In genomic region chr3:107943239-107943990, GRCm38 (mm10) we compare ENCODE assay signal across 8 mouse cellular contexts. TPM values are rescaled to one million over a fixed set of nuclear protein-coding genes. Genes with fewer than 3 reads are reported as not detected.
A peak's percentile ranks its signal among the peaks of the same experiment; 100 is the strongest.
DNase-seq lines count a peak whose midpoint lies in the region; ATAC-seq lines count a peak whose summit lies in the region.

TSS of gene Gstm6 (minus strand) at chr3:107943749.

- peaks cover 26% of the 10 kb centered on the region for H3K4me1 ChIP-seq in hindbrain, embryonic 15.5 days (replicated peaks)
- H3K4me1 ChIP-seq in midbrain, embryonic 11.5 days (ENCODE audit: control insufficient read depth, insufficient read depth, low read length): no peaks in the 10 kb centered on the region; the same call in 1 of the 2 replicates

- no peaks in the 10 kb centered on the region for H3K9me3 ChIP-seq in hindbrain, embryonic 15.5 days
- H3K9me3 ChIP-seq in midbrain, embryonic 11.5 days (ENCODE audit: control insufficient read depth, low read length): no peaks in the 10 kb centered on the region

- H3K4me3 ChIP-seq in hindbrain, embryonic 15.5 days: peak within 1 kb of the TSS; percentile 22
- H3K4me3 ChIP-seq in midbrain, embryonic 11.5 days (ENCODE audit: low read depth, low read length): peak within 1 kb of the TSS; percentile 25

- H3K27me3 ChIP-seq in hindbrain, embryonic 15.5 days: no peaks in the 10 kb centered on the region
- no peaks in the 10 kb centered on the region for H3K27me3 ChIP-seq in midbrain, embryonic 11.5 days (ENCODE audit: control insufficient read depth, insufficient read depth, low read length)

- H3K27ac ChIP-seq in hindbrain, embryonic 15.5 days (replicated peaks): no peak within 1 kb of the TSS
- no peak within 1 kb of the TSS for H3K27ac ChIP-seq in midbrain, embryonic 11.5 days (ENCODE audit: low read depth, low read length)

- 16% methylated on average over 20 of the region's 20 CpGs for WGBS in hindbrain, embryonic 15.5 days
- 17% methylated on average over 19 of the region's 20 CpGs for WGBS in midbrain, embryonic 11.5 days

- no peaks in the 10 kb centered on the region for H3K36me3 ChIP-seq in hindbrain, embryonic 15.5 days
- no peaks in the 10 kb centered on the region for H3K36me3 ChIP-seq in midbrain, embryonic 11.5 days (ENCODE audit: control insufficient read depth, insufficient read depth, low read length)

- DNase-seq in frontal cortex, adult 2 months (ENCODE audit: extremely low spot score in 1 of 2, low spot score in 1 of 2): peak in 1 of 2 experiments; percentile 37
- DNase-seq in frontal cortex, postnatal 10 days (ENCODE audit: low spot score in 2 of 2): no peak
- peak; percentile 81 for DNase-seq in embryo, embryonic 10 days (ENCODE audit: low spot score)
- peak in 1 of 2 experiments; percentile 49 for DNase-seq in layer of hippocampus, postnatal 36 days
- no peak for DNase-seq in midbrain, embryonic 11.5 days (ENCODE audit: low spot score, missing footprints)
- DNase-seq in urinary bladder, postnatal 25 days (ENCODE audit: low spot score): no peak
- no peak for DNase-seq in thymus, postnatal 25 days

- no peak within 1 kb of the TSS for H3K9ac ChIP-seq in hindbrain, embryonic 15.5 days
- H3K9ac ChIP-seq in midbrain, embryonic 11.5 days (ENCODE audit: low read length): peak within 1 kb of the TSS; percentile 54

- peak within 1 kb of the TSS; percentile 43 for H3K4me2 ChIP-seq in hindbrain, embryonic 15.5 days
- peak within 1 kb of the TSS; percentile 49 for H3K4me2 ChIP-seq in midbrain, embryonic 11.5 days

- peak; percentile 88 for ATAC-seq in hindbrain, embryonic 15.5 days (ENCODE audit: low FRiP score, low read depth)
- peak; percentile 86 for ATAC-seq in midbrain, embryonic 11.5 days (ENCODE audit: low FRiP score)

RNA-seq across cellular contexts. Expression of gene Gstm6, which starts in this region (rescaled TPM):
- 8.5 and 10.0 TPM in 2 replicates for polyA plus RNA-seq in frontal cortex, adult 2 months (2012; rRNA removed)
- polyA plus RNA-seq in hindbrain, embryonic 15.5 days (2015; fragmentation: Nextera tagmentation; extraction: Ambion mirVana): 7.9 and 8.9 TPM in 2 replicates
- total RNA-seq in layer of hippocampus, postnatal 36 days (2021): 10 to 100 TPM; 15.0 to 16.0 TPM
- polyA plus RNA-seq in midbrain, embryonic 11.5 days (2014; fragmentation: Nextera tagmentation; extraction: Ambion mirVana): 11.3 and 14.4 TPM in 2 replicates
